Mouse (Mus musculus): Measurements from ENCODE around the gene Tomm40l. TPM values are rescaled to one million over a fixed set of nuclear protein-coding genes. Genes with fewer than 3 reads are reported as not detected.

Tomm40l gene
- polyA plus RNA-seq, 1 experiment from 2014 or later: 49.2 TPM

- 89% methylated on average over 2 of the region's 2 CpGs for WGBS
- Histone ChIP-seq H3K36me3 (ENCODE audit: control insufficient read depth, insufficient read depth, low read length) (peaks cover 15% of the 10 kb centered on the region), H3K4me2 (ENCODE audit: low read length) (no peak overlapping the region), H3K9me3 (replicated peaks; ENCODE audit: control insufficient read depth, low read length) (no peaks in the 10 kb centered on the region), H3K27ac (ENCODE audit: low read depth, low read length) (no peak overlapping the region), H3K4me1 (ENCODE audit: control insufficient read depth, insufficient read depth, low read length) (peaks cover 6% of the 10 kb centered on the region), H3K4me3 (ENCODE audit: low read depth, low read length) (no peak overlapping the region), H3K27me3 (replicated peaks; ENCODE audit: control insufficient read depth, insufficient read depth, low read length) (no peaks in the 10 kb centered on the region), H3K9ac (ENCODE audit: low read length) (no peak overlapping the region)
- ATAC-seq: no peak
- no peak for DNase-seq (ENCODE audit: low spot score)
Measured at GRCm38 (mm10) chr1:171223796-171224195, 1.5 kb upstream of the Tomm40l start.

DNA sequence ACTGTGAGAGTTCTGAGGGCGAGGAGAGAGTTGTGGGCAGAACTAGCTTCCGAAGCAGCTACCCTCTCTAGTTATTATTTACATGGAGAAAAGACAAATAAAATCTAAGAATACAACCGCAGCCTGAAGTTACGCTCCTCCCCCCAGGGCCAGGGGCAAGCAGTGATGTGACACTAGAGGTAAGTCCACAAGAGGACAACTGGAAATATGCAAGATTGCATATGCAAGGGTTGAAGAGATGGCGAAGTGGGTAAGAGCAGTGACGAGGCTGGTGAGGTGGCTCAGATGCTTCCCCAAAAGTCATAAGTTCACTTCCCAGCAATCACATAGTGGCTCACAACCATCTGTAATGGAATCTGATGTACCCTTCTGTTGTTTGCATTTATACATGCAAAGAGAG is 854 bp upstream of the Tomm40l start:
- H3K27me3 ChIP-seq (replicated peaks; ENCODE audit: control insufficient read depth, insufficient read depth, low read length): no peaks in the 10 kb centered on the region
- H3K9ac ChIP-seq (ENCODE audit: low read length): peak overlapping the region; percentile 22; the same call in 1 of the 2 replicates
- H3K4me1 ChIP-seq (ENCODE audit: control insufficient read depth, insufficient read depth, low read length): peaks cover 6% of the 10 kb centered on the region
- peaks cover 20% of the 10 kb centered on the region for H3K36me3 ChIP-seq (ENCODE audit: control insufficient read depth, insufficient read depth, low read length)
- no peaks in the 10 kb centered on the region for H3K9me3 ChIP-seq (replicated peaks; ENCODE audit: control insufficient read depth, low read length)
- no peak overlapping the region for H3K27ac ChIP-seq (ENCODE audit: low read depth, low read length)
- H3K4me2 ChIP-seq (ENCODE audit: low read length): peak overlapping the region; percentile 85
- WGBS: 82% methylated on average over 6 of the region's 6 CpGs
- H3K4me3 ChIP-seq (ENCODE audit: low read depth, low read length): peak overlapping the region; percentile 60; the same call in 1 of the 2 replicates
- ATAC-seq (no peak), DNase-seq (ENCODE audit: low spot score) (no peak)

- Histone ChIP-seq H3K27ac (ENCODE audit: low read depth, low read length) (no peak overlapping the region), H3K4me1 (ENCODE audit: control insufficient read depth, insufficient read depth, low read length) (peaks cover 6% of the 10 kb centered on the region), H3K4me2 (ENCODE audit: low read length) (peak overlapping the region; percentile 85), H3K4me3 (ENCODE audit: low read depth, low read length) (peak overlapping the region; percentile 60), H3K9me3 (replicated peaks; ENCODE audit: control insufficient read depth, low read length) (no peaks in the 10 kb centered on the region), H3K9ac (ENCODE audit: low read length) (peak overlapping the region; percentile 68), H3K36me3 (ENCODE audit: control insufficient read depth, insufficient read depth, low read length) (peaks cover 23% of the 10 kb centered on the region), H3K27me3 (replicated peaks; ENCODE audit: control insufficient read depth, insufficient read depth, low read length) (no peaks in the 10 kb centered on the region)
- no peak for DNase-seq (ENCODE audit: low spot score)
- ATAC-seq: no peak; the same call in 1 of the 2 replicates
- WGBS: 8% methylated on average over 22 of the region's 22 CpGs
Measured at GRCm38 (mm10) chr1:171221281-171222193, 777 bp downstream of the Tomm40l start.

DNA sequence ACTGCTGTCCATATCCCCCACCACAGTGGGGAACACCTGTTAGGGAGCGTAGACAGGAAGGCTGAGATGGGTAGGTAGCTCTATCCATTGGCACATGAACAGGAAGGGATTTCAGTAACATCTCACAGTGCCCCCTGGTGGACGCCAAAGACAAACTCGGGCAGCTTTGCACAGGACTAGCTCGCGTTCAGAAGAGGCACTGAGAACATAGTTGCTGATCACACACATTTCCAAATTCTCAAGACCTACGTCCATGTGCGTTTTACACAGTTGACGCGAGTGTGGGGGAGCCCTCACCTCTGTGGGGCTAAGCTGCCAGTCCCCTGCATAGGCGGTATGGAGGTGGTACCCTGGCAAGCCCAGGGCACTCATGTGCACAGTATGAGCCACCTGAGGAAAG is 1.4 kb downstream of the Tomm40l start:
- peak; percentile 89 for DNase-seq (ENCODE audit: low spot score)
- Histone ChIP-seq H3K27me3 (replicated peaks; ENCODE audit: control insufficient read depth, insufficient read depth, low read length) (no peaks in the 10 kb centered on the region), H3K4me1 (ENCODE audit: control insufficient read depth, insufficient read depth, low read length) (peaks cover 6% of the 10 kb centered on the region), H3K4me3 (ENCODE audit: low read depth, low read length) (peak overlapping the region; percentile 16; the same call in 1 of the 2 replicates), H3K36me3 (ENCODE audit: control insufficient read depth, insufficient read depth, low read length) (peaks cover 23% of the 10 kb centered on the region), H3K9me3 (replicated peaks; ENCODE audit: control insufficient read depth, low read length) (no peaks in the 10 kb centered on the region), H3K27ac (ENCODE audit: low read depth, low read length) (no peak overlapping the region), H3K4me2 (ENCODE audit: low read length) (peak overlapping the region; percentile 85), H3K9ac (ENCODE audit: low read length) (no peak overlapping the region)
- ATAC-seq: peak; percentile 10; the same call in 1 of the 2 replicates
- 8% methylated on average over 10 of the region's 10 CpGs for WGBS

DNA sequence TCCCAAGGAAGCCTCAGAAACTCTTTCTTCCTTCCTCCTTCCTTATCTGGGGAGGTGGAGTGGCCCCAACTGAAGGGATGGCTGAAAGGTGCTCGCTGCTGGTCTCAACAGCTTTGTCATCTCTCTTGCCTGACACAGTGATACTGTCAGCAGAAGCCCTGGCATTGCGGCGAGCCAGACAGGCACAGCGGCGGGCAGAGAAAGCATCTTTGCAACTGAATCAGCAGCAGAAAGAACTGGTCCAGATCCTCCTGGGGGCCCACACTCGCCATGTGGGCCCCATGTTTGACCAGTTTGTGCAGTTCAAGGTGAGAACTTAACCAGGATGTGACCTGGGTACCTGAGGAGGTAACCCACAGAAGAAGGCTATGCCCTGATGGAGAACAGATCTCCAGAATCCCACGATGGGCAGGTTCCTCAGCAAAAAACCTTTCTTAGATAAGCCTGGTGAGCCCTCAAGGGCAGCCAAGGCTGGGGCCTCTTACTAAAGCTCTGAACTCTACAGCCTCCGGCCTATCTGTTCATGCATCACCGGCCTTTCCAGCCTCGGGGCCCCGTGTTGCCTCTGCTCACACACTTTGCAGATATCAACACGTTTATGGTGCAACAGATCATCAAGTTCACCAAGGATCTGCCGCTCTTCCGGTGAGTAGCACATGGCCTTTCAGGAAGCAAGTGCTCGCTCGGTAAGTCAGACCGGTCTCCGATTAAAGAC is 5.9 kb downstream of the Tomm40l start:
- Histone ChIP-seq H3K4me3 (ENCODE audit: low read depth, low read length) (no peak overlapping the region), H3K4me1 (ENCODE audit: control insufficient read depth, insufficient read depth, low read length) (peaks cover 2% of the 10 kb centered on the region), H3K36me3 (ENCODE audit: control insufficient read depth, insufficient read depth, low read length) (peaks cover 23% of the 10 kb centered on the region), H3K4me2 (ENCODE audit: low read length) (no peak overlapping the region), H3K9ac (ENCODE audit: low read length) (no peak overlapping the region), H3K27me3 (replicated peaks; ENCODE audit: control insufficient read depth, insufficient read depth, low read length) (no peaks in the 10 kb centered on the region), H3K9me3 (replicated peaks; ENCODE audit: control insufficient read depth, low read length) (no peaks in the 10 kb centered on the region), H3K27ac (ENCODE audit: low read depth, low read length) (no peak overlapping the region)
- DNase-seq (ENCODE audit: low spot score) (no peak), ATAC-seq (no peak)
- WGBS: 89% methylated on average over 18 of the region's 18 CpGs

- DNase-seq (ENCODE audit: low spot score) (no peak), ATAC-seq (no peak)
- 0 out of 2 replicates have a peak, but pooled peaks cover 8% of the 10 kb centered on the region for H3K36me3 ChIP-seq (ENCODE audit: control insufficient read depth, insufficient read depth, low read length)
- no peaks in the 10 kb centered on the region for H3K9me3 ChIP-seq (replicated peaks; ENCODE audit: control insufficient read depth, low read length)
- H3K27ac ChIP-seq (ENCODE audit: low read depth, low read length): no peak within 1 kb of the TSS
- no peak within 1 kb of the TSS for H3K9ac ChIP-seq (ENCODE audit: low read length)
- WGBS: 63% methylated on average over 10 of the region's 10 CpGs
- no peak within 1 kb of the TSS for H3K4me2 ChIP-seq (ENCODE audit: low read length)
- H3K4me3 ChIP-seq (ENCODE audit: low read depth, low read length): no peak within 1 kb of the TSS
- no peaks in the 10 kb centered on the region for H3K27me3 ChIP-seq (replicated peaks; ENCODE audit: control insufficient read depth, insufficient read depth, low read length)
- H3K4me1 ChIP-seq (ENCODE audit: control insufficient read depth, insufficient read depth, low read length): no peaks in the 10 kb centered on the region
Measured at GRCm38 (mm10) chr1:171213801-171214496, 8.4 kb downstream of the Tomm40l start, which contains the start of gene Nr1i3. Gene Nr1i3, plus strand, starts transcription at chr1:171213970.

DNA sequence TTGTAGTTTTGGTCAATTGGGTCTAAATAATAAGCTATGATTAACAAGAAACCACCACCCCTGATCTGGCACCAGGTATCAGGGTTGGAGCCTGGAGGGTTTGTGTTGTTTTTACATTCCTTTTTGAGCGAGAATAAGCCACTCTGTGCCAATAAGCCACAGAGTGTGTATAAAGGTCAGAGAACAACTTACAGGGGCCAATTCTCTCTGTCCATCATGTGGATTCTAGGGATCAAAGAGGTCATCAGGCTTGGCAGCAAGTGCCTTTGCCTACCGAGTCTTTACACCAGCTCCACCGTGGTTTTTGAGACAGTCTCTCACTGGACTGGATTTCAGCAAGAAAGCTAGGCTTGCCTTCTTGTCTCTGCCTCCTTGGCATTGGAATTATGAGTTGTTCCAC is 9.5 kb downstream of the Tomm40l start:
- no peak overlapping the region for H3K4me3 ChIP-seq (ENCODE audit: low read depth, low read length)
- H3K9ac ChIP-seq (ENCODE audit: low read length): no peak overlapping the region
- H3K4me1 ChIP-seq (ENCODE audit: control insufficient read depth, insufficient read depth, low read length): no peaks in the 10 kb centered on the region
- ATAC-seq (no peak), DNase-seq (ENCODE audit: low spot score) (no peak)
- WGBS: 42% methylated on average over 3 of the region's 3 CpGs
- H3K4me2 ChIP-seq (ENCODE audit: low read length): no peak overlapping the region
- H3K36me3 ChIP-seq (ENCODE audit: control insufficient read depth, insufficient read depth, low read length): no peaks in the 10 kb centered on the region
- no peak overlapping the region for H3K27ac ChIP-seq (ENCODE audit: low read depth, low read length)
- H3K9me3 ChIP-seq (replicated peaks; ENCODE audit: control insufficient read depth, low read length): no peaks in the 10 kb centered on the region
- no peaks in the 10 kb centered on the region for H3K27me3 ChIP-seq (replicated peaks; ENCODE audit: control insufficient read depth, insufficient read depth, low read length)

DNA sequence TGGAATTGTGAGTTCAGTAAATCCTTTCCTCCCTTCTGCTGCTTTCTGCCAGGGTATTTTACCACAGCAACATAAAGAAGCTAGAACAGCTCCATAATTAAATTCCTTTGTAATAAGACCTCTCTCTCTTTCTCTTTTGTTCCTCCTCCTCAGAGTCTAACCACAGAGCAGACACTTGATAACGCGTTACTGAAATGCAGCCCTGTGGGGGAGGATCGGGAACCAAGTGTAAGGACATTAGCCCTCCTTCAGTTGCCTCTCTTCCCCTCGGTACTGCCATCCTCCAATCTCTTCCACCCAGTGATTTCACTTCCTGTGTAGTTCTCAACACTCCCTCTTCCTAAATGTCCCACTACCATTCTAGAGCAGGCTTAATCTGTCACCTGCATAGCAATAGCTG is 12.9 kb downstream of the Tomm40l start:
- DNase-seq (ENCODE audit: low spot score) (no peak), ATAC-seq (no peak)
- no peak overlapping the region for H3K4me3 ChIP-seq (ENCODE audit: low read depth, low read length)
- 14% methylated on average over 4 of the region's 4 CpGs for WGBS
- H3K36me3 ChIP-seq (ENCODE audit: control insufficient read depth, insufficient read depth, low read length): no peaks in the 10 kb centered on the region
- H3K9me3 ChIP-seq (replicated peaks; ENCODE audit: control insufficient read depth, low read length): no peaks in the 10 kb centered on the region
- H3K4me2 ChIP-seq (ENCODE audit: low read length): no peak overlapping the region
- H3K4me1 ChIP-seq (ENCODE audit: control insufficient read depth, insufficient read depth, low read length): no peaks in the 10 kb centered on the region
- no peaks in the 10 kb centered on the region for H3K27me3 ChIP-seq (replicated peaks; ENCODE audit: control insufficient read depth, insufficient read depth, low read length)
- no peak overlapping the region for H3K27ac ChIP-seq (ENCODE audit: low read depth, low read length)
- no peak overlapping the region for H3K9ac ChIP-seq (ENCODE audit: low read length)

Data from forebrain, embryonic 14.5 days (tissue).